Mouse (Mus musculus): ENCODE measurements at regions not wholly inside any gene's neighbourhood (a gene's known extent, or its start where the extent isn't known, plus 50 kb on each side); places are given as distances from the start of the nearest gene placed in this dataset.
"Not testable (repeated sequence)": the region's sequence is repeated elsewhere in the genome, so short reads cannot be mapped to it uniquely, and the experiment has no call there.

GRCm38 (mm10) chr1:113932492-113932891, 1752.1 kb upstream of the Cntnap5a start:
- DNase-seq: no peak

GRCm38 (mm10) chr1:113958016-113958751, 1726.4 kb upstream of the Cntnap5a start:
- no peak for DNase-seq

- not testable (repeated sequence) for DNase-seq
Measured at GRCm38 (mm10) chr1:113959267-113959666, 1725.3 kb upstream of the Cntnap5a start.

- DNase-seq: not testable (repeated sequence)
Measured at GRCm38 (mm10) chr1:113963931-113964330, 1720.6 kb upstream of the Cntnap5a start.

- DNase-seq: no peak
Measured at GRCm38 (mm10) chr1:113964431-113964830, 1720.1 kb upstream of the Cntnap5a start.

- DNase-seq: no peak
Measured at GRCm38 (mm10) chr1:113970617-113971016, 1713.9 kb upstream of the Cntnap5a start.

- peak; percentile 40 to 42 for DNase-seq
Measured at GRCm38 (mm10) chr1:113980111-113980510, 1704.4 kb upstream of the Cntnap5a start.

GRCm38 (mm10) chr1:113989676-113990296, 1694.8 kb upstream of the Cntnap5a start:
- no peak for DNase-seq

GRCm38 (mm10) chr1:113992488-113992887, 1692.1 kb upstream of the Cntnap5a start:
- DNase-seq: no peak

- peak in 1 of 2 experiments; percentile 2 for DNase-seq
Measured at GRCm38 (mm10) chr1:114037877-114038276, 1646.7 kb upstream of the Cntnap5a start.

- DNase-seq: no peak
Measured at GRCm38 (mm10) chr1:114039383-114039782, 1645.2 kb upstream of the Cntnap5a start.

GRCm38 (mm10) chr1:114063097-114063496, 1621.5 kb upstream of the Cntnap5a start:
- DNase-seq: no peak

GRCm38 (mm10) chr1:114074506-114074905, 1610.0 kb upstream of the Cntnap5a start:
- DNase-seq: no peak

Measured in cerebellum, postnatal 10 days (tissue).